Mouse (Mus musculus): ENCODE data around the gene Plcb3.

Gene Plcb3

DNA sequence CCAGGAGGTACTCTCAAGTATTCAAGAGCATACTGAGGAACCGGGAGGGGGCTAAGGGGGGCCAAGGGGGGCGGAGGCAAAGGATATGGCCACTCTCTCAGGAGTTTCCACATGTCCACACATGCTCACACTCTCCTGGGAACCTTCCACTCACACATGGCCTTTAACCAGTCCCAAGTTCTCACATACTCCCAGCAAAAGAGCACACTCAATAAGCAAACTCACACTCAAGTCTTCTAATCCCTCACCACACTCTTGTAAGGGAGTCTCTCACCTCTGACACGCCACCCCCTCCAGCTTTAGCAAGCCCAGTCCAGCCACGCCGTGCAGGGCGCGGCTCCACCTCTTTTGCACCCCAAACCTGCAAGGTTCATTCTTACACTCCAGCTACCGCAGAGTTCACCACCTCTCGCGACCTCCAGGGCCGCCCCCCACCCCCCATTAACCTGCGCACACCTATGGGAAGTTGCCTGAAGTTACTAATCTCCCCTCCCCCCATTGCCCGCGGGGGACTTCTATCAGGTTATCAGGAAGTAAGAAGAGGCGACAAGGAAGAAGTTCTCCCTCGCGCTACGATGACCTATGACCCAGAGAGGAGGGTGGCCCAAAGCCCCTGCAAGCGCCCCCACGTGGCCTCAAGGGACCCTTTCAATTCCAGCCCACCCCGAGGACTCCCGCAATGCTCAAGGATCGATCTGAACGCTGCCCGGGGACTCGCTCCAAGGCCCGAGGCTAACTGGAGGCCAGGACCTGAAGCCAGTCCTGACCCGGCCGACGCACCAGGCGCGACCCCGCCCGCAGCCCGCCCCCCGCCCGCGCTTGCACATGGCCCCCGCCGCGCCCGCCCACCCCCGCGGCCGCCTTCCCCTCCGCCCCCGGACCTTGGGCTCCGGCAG lies 55.3 kb downstream of the Plcb3 start:
- peak; percentile 81 for DNase-seq (ENCODE audit: low read depth)

DNA sequence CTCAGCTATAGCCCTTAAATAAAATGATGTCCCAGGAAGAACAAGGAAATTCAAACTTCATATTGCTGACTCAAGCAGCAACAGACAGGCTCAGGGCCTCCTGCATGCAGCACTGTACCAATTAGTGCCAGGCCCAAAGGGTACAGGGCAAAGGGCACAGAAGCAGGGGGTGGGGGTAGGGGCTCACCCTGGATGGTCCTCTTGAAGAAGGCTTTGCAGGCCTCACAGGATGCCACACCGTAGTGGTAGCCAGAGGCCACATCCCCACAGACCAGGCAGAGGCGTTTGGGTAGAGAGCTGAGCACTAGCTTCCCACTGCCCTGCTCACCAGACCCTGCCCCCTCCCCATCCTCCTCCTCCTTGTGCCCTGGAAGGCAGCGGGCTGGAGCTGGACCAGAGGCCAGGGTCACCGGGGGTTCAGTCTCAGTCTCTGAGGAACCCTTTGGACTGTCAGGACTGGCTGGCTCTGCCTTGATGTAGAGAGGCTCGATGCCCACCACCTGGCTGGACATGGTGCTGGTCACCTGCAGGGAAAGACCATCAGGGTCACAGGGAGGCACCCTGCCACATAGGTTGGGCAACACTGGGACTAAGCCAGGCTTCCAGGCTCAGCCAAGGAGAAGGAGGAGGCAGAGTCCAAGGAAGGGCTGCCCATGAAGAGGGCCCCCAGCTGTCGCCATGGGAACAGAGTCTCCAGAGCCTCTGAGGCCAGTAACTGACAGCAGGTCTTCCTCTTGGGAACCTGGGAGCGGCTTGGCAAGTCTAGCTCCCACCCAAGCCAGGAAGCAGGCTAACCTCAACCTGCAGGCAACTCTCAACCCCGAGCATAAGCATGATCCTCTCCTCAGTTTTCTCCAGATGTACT lies 56.2 kb downstream of the Plcb3 start:
- peak; percentile 27 for DNase-seq (ENCODE audit: low read depth)

DNA sequence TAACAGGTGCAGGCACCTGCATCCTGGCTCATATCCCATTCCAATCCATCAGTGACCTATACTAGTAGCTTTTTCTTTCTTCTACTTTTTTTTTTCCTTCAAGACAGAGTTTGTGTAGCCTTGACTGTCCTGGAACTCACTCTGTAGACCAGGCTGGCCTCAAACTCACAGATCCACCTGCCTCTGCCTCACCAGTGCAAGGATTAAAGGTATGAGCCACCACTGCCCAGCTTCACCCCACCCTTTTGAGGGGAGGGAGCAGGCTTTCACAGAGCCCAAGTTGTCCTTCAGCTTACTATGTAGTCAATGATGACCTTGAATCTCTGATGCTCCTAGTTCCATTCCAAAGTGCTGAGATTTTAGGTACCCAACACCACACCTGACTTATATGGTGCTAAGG lies 56.8 kb downstream of the Plcb3 start:
- DNase-seq (ENCODE audit: low read depth): no peak

DNA sequence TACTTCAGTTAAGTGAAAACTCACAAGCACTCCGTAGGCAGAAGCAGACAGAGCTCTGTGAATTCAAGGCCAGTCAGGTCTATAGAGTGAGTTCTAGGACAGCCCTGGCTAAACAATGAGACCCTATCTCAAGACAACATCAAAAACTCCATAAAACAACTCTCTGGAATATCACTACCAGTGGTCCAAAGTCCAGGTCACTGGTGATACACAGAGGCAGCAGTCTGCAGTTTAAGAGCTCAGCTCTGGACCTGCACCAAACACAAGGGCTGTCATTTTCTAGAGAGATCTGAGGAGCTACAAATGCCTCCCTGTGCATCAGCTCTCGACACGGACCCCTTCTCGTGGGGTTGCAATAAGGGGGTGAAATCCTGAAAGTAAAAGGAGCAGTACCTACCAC lies 57.9 kb downstream of the Plcb3 start:
- DNase-seq (ENCODE audit: low read depth): no peak

DNA sequence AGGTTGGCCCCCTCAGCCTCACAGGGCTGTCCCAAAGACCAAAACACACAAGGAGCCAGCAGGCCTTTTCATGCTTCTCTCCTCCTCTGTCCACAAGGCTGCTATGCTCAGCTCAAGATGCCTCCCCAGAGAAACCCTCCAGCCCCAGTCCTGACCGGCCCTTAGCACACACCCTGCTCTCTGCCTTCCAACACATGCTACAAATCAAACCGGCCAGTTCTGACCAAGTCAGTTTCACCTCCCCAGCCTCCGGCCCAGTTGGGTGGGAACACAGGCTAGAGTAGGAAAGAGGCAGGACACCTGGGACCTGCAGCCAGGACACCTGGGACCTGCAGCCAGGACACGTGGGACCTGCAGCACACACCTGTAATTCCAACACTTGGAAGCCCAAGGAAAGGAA lies 59.8 kb downstream of the Plcb3 start:
- no peak for DNase-seq (ENCODE audit: low read depth)

DNA sequence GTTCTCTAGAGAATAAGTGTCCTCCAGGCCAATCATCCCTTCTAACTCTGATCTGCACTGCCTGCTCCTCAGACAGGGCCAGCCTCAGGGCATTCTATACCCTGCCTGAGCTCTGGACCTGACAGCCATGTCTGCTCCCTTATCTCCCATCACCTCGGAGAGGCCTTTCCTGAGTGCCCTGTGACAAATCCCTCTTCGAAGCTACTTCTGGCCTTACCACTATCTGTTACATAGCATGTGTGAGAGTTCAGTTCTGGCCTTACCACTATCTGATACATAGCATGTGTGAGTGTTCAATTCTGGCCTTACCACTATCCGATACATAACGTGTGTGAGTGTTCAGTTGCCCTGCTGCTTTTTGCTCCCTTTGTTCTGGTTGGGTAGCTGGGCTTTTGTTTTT lies 61.0 kb downstream of the Plcb3 start:
- no peak for DNase-seq (ENCODE audit: low read depth)

DNA sequence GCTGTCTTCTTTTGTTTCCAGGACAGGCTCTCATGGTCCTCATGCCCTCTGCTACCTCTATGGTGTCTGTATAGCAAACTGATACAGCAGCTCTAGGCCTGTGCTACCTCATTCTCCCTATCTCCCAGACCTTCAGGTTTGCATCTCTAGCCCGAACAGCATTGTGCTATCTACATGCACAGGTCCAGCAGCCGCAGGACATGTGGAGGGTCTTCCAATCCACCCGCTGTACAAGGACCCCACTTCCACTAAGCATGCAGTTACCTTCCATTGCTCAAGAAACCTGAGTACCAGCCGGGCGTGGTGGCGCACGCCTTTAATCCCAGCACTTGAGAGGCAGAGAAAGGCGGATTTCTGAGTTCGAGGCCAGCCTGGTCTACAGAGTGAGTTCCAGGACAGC lies 61.7 kb downstream of the Plcb3 start:
- DNase-seq (ENCODE audit: low read depth): no peak

DNA sequence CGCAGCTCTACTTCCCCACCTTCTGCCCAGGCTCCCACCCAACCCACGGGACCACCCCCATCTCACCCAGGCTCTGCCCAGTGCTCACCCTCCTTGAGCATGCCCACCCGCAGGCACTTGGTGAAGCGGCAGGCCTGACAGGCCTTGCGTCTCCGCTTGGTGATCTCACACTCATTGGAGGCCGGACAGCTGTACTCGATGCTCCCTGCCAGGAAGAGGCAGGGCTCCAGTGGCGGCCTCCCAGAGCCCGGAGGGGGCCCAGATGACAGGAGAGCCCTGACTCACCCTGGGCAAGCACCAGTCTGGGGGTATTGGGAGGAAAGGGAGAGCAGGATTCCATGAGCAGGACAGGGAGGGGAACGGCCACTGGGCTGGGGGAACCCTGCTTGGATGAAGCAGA lies 62.3 kb downstream of the Plcb3 start:
- DNase-seq (ENCODE audit: low read depth): no peak

DNA sequence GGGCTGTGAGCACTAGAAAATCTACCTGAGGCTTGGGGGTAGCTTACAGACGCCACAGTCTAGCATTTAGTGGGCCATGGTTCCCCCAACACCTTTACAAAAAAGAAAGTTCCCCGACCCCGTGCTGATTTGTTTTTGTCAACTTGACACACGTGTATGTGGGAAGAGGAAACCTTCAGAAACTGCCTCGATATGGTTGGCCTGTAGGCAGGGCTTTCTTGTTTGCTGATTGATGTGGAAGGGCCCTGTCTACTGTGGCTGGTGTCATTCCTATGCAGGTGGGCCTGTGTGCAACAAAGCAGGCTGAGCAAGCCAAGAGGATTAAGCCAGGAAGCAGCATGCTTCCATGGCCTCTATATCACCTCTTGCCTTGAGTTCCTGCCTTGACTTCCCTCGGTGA lies 63.2 kb downstream of the Plcb3 start:
- no peak for DNase-seq (ENCODE audit: low read depth)

DNA sequence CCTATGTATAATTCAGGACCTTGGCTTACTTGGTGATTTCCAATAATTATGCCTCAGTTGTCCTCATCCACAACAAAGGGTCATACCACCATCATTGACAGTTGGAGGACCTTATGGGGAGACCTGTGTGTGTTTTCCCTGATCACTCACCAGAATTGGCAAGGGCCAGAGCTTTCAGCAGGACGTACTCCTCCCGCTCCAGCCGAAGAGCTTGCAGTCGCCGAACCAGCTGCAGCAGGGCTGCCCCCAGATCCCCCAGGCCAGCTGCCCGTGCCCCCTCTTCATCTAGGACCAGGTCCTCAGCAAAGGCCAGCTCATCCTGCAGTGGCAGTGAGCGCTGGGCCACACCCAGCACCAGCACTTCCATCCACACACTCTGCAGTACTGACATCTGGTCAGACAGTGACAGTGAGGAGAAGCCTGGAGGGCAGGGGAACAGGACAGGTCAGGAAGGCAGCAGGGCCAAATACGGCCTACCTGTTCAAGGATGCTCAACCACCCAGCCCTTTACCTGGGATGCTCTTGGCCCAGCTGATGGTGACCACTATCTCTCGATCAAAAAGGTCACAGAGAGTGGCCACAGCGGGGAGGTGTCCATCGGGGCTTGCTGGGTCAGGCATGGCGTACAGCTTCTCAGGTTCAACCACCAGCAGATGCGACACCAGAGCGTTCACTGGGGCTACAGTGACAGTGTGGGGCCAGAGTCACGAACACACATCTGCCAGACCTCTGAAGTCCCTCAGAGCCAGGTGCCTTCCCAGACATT lies 63.9 kb downstream of the Plcb3 start:
- DNase-seq (ENCODE audit: low read depth): no peak

DNA sequence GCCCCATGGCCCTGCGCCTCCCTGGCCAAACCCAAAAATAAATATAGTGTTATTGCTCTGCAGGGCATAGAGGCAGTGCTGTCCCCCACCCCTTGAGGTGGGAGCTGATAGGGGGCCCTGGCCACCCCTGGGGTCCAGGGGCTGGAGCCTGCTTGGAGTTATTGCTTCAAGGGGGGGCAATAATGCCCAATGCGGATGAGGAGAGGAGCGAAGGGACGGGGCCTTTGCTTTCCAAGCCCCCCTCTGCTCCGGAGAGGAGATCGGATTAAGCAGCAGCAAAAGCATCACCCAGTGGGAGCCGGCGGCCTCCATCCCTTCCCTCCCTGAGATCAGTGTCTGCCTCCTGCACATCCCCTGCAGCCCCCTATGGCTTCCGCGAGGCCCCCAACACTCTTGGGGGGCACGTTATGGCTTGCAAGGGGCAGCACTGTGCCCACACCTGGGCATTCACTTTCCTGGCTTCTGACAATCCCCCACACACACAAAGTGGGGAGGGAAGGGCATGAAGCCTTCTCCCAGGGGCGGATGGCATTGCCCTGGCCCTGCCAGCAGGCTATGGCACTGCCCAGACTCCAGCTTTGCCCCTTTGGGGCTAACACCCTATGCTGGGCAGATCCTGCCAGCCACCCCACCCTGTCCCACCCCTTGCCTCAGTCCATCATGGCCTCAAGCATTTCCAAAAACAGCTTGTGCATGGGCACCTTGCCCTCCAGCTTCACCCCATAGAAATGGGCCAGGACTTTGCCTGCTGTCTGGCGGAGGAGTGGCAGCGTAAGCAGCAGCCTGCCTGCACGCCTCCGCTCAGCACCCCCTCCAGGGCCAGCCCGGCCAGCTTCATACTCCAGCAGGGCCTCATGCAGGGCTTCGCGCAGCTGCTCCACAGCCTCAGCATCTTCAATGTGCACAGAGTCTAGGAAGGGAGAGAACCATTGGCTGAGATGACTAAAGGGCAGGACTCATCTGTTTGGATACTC lies 64.9 kb downstream of the Plcb3 start:
- no peak for DNase-seq (ENCODE audit: low read depth)

DNA sequence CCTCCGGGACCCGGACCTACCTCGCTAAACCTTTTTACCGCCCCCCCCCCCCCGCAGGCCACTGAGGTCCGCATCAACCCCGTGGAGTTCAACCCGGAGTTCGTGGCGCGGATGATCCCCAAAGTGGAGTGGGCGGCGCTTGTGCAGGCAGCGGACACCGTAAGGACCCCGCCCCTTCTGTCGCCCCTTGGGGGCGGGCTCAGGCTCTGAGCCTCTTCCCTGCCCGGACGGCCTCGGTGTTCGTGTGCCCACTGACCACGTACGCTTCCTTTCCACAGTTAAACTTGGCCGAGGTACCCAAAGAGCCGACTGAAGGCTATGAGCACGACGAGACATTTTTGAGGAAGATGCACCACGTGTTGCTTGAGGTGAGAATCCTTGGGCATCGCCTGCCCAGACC lies 66.0 kb downstream of the Plcb3 start:
- peak; percentile 87 for DNase-seq (ENCODE audit: low read depth)

DNA sequence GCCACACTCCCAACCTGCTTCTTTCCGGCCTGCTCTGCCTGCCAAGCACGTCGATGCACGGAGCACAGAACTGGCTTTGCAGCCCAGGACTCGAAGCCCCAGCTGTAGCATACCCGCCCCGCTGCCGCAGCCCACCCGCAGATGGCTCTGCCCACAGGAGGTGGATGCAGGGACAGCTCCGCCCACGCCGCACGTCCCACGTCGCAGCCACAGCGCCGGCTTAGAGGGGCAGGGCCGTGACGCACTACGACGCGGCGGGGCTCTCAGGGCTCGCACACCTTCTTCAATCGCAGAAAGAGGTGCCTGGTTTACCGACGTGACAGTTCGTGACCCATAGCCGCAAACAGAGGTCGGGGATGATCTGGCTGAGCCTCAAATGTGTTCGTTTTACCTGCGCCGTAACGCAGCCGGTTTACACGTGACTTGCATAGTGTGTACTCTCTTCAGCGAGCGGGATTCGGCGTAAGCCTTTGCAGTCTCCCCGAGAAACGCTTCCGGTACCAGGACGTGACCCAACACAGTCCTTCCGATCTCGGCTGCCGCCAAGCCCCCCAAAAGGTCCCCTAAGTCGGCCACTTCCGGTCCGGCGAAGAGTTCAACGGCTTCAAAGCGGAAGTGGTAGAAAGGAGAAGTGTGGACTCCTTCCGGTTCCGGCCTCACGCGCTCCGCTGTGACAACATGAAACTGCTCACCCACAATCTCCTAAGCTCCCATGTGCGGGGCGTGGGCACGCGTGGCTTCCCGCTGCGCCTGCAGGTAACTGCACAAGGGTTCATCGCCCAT lies 66.6 kb downstream of the Plcb3 start, which contains the start of the genes Trmt112 and Prdx5:
Gene Trmt112, plus strand, starts transcription at position 192 of the 783 bp plus-strand sequence.
Gene Prdx5, minus strand, starts transcription at position 600 of the 783 bp plus-strand sequence.
- DNase-seq (ENCODE audit: low read depth): peak; percentile 99

DNA sequence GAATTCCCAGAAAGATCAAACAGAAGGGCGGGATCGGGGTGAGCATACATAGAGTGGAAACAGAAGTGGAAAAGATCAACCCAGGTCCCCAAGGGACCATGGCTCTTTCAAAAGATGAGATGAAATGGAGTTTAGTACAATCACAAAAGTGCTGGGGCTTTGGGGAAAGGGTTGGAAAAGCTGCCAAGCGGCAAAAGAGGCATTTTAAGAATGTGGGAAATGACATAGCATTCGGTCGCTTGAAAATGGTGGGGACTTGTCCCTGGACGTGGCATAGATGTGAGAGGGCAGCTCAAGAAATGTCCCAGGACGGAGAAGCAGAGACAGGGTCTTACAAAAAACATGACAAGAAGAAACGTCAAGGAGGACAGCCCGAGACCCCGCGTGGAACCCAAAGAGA lies 67.2 kb downstream of the Plcb3 start:
- DNase-seq (ENCODE audit: low read depth): no peak

DNA sequence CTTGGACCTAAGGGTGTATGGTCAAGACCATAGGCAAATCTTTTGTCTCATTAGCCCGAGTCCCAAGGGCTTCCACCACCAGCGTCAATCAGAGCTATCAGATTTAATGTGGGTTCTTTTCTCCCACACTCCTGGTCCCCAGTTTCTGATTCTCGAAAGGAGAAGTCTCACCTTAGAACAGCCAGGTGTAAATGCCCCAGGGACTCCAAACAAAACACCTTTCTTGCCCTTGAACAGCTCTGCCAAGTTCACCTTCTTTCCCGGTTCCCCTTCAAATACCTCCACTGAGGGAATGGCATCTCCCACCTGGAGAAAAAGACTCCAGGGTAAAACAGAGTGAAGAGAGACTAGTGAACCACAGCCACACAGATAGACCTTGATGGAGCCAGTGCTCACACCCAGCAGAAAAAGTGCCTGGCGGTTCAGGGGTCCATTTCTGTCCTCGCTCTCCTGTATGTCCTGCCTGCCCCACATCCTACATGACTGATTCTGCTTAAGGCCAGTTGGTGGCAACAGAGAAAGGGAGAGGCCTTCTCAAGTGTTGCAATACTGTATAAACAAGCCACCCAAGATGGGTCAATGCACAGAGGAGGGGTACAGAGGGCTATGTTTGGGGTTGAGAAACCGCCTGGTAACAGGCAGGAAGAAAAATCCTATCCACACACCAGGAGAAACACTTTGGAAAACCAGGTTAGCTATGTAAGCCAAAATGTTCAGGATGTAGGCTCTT lies 68.3 kb downstream of the Plcb3 start:
- peak; percentile 83 for DNase-seq (ENCODE audit: low read depth)

DNA sequence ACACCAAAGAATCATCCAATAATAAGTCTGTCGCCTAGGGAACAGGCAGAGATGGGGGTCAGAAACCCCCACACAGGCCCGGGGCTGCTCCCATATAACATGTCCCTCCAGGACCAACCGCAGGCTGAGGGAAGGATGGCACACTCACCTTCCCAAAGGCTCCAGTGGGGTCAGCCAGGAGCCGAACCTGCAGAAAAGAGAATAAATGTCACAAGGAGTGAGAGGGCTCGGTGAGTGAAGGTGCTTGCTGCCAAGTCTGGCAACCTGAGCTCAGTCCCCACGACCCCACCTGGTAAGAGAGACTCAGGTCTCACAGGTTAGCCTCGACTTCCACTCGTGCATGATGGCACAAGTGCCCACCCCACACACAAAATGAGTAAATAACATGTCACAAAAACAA lies 69.2 kb downstream of the Plcb3 start:
- no peak for DNase-seq (ENCODE audit: low read depth)

DNA sequence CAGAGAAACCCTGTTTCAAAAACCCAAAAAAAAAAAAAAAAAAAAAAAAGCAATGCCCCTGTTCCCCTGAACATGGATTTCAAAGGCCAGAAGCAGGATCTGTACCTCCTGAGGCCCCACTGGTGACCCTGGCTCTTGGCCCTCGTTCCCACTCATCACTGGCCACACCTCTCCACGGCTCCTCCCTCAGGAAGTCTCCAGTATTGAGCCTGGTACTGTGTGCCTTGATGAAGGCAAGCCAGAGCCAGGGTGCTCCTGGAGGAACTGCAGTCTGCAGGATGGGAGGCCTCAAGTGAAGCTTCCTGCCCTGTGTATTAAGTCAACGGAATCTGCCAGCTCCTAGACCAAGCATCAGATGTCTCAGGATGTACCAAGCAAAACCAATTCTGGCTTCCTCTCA lies 70.1 kb downstream of the Plcb3 start:
- no peak for DNase-seq (ENCODE audit: low read depth)

DNA sequence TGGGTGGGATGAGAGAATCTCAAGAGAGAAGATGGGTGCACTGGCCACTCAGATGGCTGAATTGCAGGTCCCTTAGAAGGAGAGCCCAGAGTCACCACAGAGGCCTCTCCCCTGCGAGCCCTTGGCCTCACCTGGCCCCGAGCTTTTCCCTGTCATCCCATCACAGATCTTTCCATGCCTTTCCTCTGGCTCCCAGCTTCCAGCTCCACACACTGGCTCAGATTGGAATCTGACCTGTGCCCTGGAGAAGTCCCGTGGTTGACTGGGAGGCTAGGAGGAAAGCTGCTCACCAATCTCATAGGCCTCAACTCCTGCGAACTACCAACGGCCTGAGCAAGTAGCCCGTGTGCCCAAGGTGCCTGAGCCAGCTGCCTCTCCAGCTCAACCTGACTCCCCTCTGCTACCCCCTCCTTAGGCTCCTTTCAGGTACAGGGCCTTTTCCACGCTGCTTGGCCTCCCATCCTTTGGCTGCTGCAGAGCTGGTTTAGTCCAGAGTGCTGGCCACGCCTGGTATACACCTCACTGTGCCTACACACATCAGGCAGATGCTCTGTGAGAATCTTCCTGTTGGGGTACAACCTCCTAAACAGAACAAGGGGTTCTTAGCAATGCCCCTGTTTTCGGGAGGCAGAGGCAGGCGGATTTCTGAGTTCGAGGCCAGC lies 70.6 kb downstream of the Plcb3 start:
- DNase-seq (ENCODE audit: low read depth): no peak

DNA sequence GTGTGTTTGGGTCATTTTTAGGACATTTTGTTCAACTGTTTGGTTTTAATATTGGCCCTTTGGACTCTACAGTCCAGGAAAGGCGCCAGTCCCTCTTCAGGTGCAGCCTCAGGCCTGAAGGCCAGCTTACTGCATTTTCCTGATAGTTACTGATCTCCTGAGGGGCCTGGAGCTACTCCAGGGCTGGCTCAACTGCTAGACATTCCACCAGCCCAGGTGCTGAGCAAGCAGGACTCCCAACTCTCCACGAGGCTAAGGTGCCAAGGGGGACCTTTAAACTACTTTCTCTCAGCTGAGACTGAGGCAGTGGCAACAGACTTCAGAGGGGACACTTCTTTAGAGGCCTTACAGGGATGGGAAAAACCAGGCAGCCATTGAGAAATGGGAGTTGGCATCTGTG lies 71.4 kb downstream of the Plcb3 start:
- no peak for DNase-seq (ENCODE audit: low read depth)
